ENCODE assay signal across 8 mouse cellular contexts in the genomic region with DNA sequence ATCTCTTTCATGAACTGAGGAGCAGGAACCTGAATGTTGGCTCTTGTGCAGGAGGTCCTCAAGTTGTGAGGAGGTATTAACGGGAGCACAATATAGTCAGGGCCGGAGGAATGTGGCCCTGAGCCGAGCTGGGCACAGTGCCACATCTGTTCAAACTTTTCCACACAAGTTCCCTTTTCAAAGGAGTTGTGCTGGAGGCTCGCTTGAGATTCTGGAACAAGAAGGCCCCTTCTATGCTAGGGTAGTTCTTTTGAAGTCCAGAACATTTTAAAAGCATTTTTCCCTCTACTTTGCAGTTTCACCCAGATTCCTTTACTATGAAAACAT. TPM values are rescaled to one million over a fixed set of nuclear protein-coding genes. Genes with fewer than 3 reads are reported as not detected.
DNase-seq lines count a peak whose midpoint lies in the region; ATAC-seq lines count a peak whose summit lies in the region.

No protein-coding gene starts in this region.

- no peak overlapping the region; the same call in 1 of the 2 replicates for H3K9ac ChIP-seq in hindbrain, embryonic 16.5 days (ENCODE audit: low read depth, low read length)

- peak overlapping the region; percentile 77 for H3K4me3 ChIP-seq in hindbrain, embryonic 16.5 days (ENCODE audit: low read length)

- H3K36me3 ChIP-seq in hindbrain, embryonic 16.5 days (ENCODE audit: control insufficient read depth, insufficient read depth, low read length), result no peaks in the 10 kb centered on the region

- H3K4me1 ChIP-seq in hindbrain, embryonic 16.5 days (ENCODE audit: control insufficient read depth, insufficient read depth, low read depth, low read length), result peaks cover 13% of the 10 kb centered on the region

- peak; percentile 79 for DNase-seq in MEL-GATA-1-ER (ENCODE audit: extremely low read depth, low read depth)
- DNase-seq in cerebellum, adult 9-10 months, result peak; percentile 15
- DNase-seq in gastrocnemius, adult 8-10 months (ENCODE audit: low spot score in 2 of 2), result peak; percentile 28 to 30
- peak; percentile 43 to 59 for DNase-seq in left cerebral cortex, adult 18-20 months (ENCODE audit: low spot score in 2 of 2)
- DNase-seq in lung, postnatal 14 days, result peak; percentile 85
- peak; percentile 68 for DNase-seq in right cerebral cortex, postnatal 4 days

- H3K9me3 ChIP-seq in hindbrain, embryonic 16.5 days (ENCODE audit: control insufficient read depth, low read length), result no peaks in the 10 kb centered on the region

- peak overlapping the region; percentile 82 for H3K27ac ChIP-seq in hindbrain, embryonic 16.5 days (ENCODE audit: low read depth, low read length)

- H3K4me2 ChIP-seq in hindbrain, embryonic 16.5 days (ENCODE audit: low read length), result peak overlapping the region; percentile 99

- no peaks in the 10 kb centered on the region for H3K27me3 ChIP-seq in hindbrain, embryonic 16.5 days (replicated peaks; ENCODE audit: control insufficient read depth, insufficient read depth, low read length)

- peak; percentile 41 for ATAC-seq in hindbrain, embryonic 16.5 days
- ATAC-seq in inflammation-experienced regulatory T-cells, adult 6 months, result no peak

- WGBS in hindbrain, embryonic 16.5 days, result 6% methylated on average over 4 of the region's 4 CpGs

RNA-seq across cellular contexts. Expression of gene Psat1, which starts 21.5 kb away (rescaled TPM):
- 1 to 10 TPM in 2 of 4 experiments, under 1 TPM in 2; 0.87 to 1.9 (median 1.0) TPM for total RNA-seq in gastrocnemius, adult 8-10 months (2022)
- 88.3 and 93.2 TPM in 2 replicates for polyA plus RNA-seq in hindbrain, embryonic 16.5 days (2015; fragmentation: Nextera tagmentation; extraction: Ambion mirVana)
- total RNA-seq in left cerebral cortex, adult 18-20 months (2021), result 100 to 1,000 TPM in 1 of 2 experiments, 10 to 100 TPM in 1; 96.4 to 113 TPM
- 10 to 100 TPM; 41.8 to 72.6 (median 54.3) TPM for polyA plus RNA-seq in inflammation-experienced regulatory T-cells, adult 6 months (2017; shearing (Covaris generic))

RNA-seq across cellular contexts. Expression of gene Cep78, which starts 59.1 kb away (rescaled TPM):
- 1 to 10 TPM; 1.7 to 3.4 (median 3.1) TPM for total RNA-seq in gastrocnemius, adult 8-10 months (2022)
- polyA plus RNA-seq in hindbrain, embryonic 16.5 days (2015; fragmentation: Nextera tagmentation; extraction: Ambion mirVana), result 24.1 and 24.4 TPM in 2 replicates
- 1 to 10 TPM; 9.3 to 9.9 TPM for total RNA-seq in left cerebral cortex, adult 18-20 months (2021)
- 1 to 10 TPM; 2.6 to 3.7 (median 3.0) TPM for polyA plus RNA-seq in inflammation-experienced regulatory T-cells, adult 6 months (2017; shearing (Covaris generic))

Comparison
In these comparisons a context has a peak if more than half of its experiments do, and no peak if none do; other contexts are left out.
1. DNase-seq: peak in every context shown above with its lines; median percentile 85 in lung, postnatal 14 days; 79 in MEL-GATA-1-ER; 68 in right cerebral cortex, postnatal 4 days; 51 in left cerebral cortex, adult 18-20 months; 29 in gastrocnemius, adult 8-10 months; 15 in cerebellum, adult 9-10 months.
2. RNA of gene Psat1, which starts 21.5 kb away (total RNA-seq): 96.4 to 113 TPM in left cerebral cortex, adult 18-20 months; 0.87 to 1.9 TPM in gastrocnemius, adult 8-10 months; every median in the first group is over 10 times any median in the second.